Mouse (Mus musculus): ENCODE measurements around the gene Psmb5.

DNA sequence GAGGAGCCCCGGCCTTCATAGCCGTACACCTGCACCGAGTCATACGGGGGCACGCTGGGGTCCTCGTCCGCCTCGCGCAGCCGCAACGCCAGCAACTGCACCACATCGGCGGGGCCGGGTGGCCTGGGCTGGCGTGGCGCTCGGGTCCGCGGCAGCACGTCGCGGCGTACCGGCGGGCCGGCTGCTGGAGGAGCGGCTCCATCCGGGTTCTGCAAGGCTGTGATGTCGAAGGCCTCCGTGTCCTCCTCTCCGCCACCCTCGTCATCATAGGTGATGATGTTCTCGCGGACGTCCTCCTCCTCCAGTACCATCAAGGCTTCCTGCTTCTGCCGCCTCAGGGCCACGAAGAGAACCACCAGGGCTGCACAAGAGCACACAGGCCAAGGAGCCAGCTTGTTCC lies 14.4 kb upstream of the Psmb5 start:
- TF ChIP-seq CTCF (IDR thresholded peaks at IDR 0.05; ENCODE audit: borderline replicate concordance, extremely low read depth, insufficient read depth, insufficient read length) (no peak), POLR2A (IDR thresholded peaks at IDR 0.05; ENCODE audit: borderline replicate concordance, extremely low read depth, insufficient read depth, insufficient read length, poor library complexity, severe bottlenecking) (no peak)
